ENCODE assay signal across 10 mouse cellular contexts in genomic region chr1:33751283-33751682, GRCm38 (mm10). TPM values are rescaled to one million over a fixed set of nuclear protein-coding genes. Genes with fewer than 3 reads are reported as not detected.
DNase-seq lines count a peak whose midpoint lies in the region; ATAC-seq lines count a peak whose summit lies in the region.
"Had no signal": no experiment of that assay in that cellular context is flagged by ENCODE, and none has a peak within 500 bp of the region (broad histone marks: within the 10 kb centered on the region; RNA-seq: fewer than 3 reads in every experiment).

No protein-coding gene starts in this region.

- ATAC-seq in cerebellum, adult (ENCODE audit: insufficient number of reproducible peaks, low FRiP score, low TSS enrichment): peak; percentile 58
- ATAC-seq in forebrain, embryonic 16.5 days: peak; percentile 79

- no peaks in the 10 kb centered on the region for H3K9me3 ChIP-seq in forebrain, embryonic 16.5 days (ENCODE audit: control insufficient read depth, low read length)

- DNase-seq in cerebellum, adult 11 months: no peak
- DNase-seq in layer of hippocampus, adult 11-12 months (ENCODE audit: low spot score): peak; percentile 39
- DNase-seq in layer of hippocampus, postnatal 25 days (ENCODE audit: extremely low spot score in 1 of 2, low spot score in 1 of 2): no peak
- DNase-seq in left cerebral cortex, postnatal 25 days (ENCODE audit: low spot score in 2 of 2): peak; percentile 61 to 87
- DNase-seq in thymus, postnatal 36 days: no peak
- DNase-seq in adrenal gland, adult 8-10 months: no peak
- DNase-seq: kidney, adult 9 months had no signal

- H3K27ac ChIP-seq in forebrain, embryonic 16.5 days (ENCODE audit: low read length): no peak overlapping the region; the same call in 1 of the 2 replicates
- H3K27ac ChIP-seq: liver, embryonic 14.5 days had no signal

- no peaks in the 10 kb centered on the region for H3K36me3 ChIP-seq in forebrain, embryonic 16.5 days (ENCODE audit: control insufficient read depth, insufficient read depth)

- H3K4me1 ChIP-seq in forebrain, embryonic 16.5 days (replicated peaks; ENCODE audit: control insufficient read depth, insufficient read depth, low read length): peaks cover 17% of the 10 kb centered on the region

- H3K9ac ChIP-seq in forebrain, embryonic 16.5 days (replicated peaks; ENCODE audit: low read depth, low read length): no peak overlapping the region
- H3K9ac ChIP-seq: liver, embryonic 14.5 days had no signal

- 43% methylated on average over 10 of the region's 10 CpGs for WGBS in forebrain, embryonic 16.5 days

- H3K4me3 ChIP-seq in forebrain, embryonic 16.5 days (replicated peaks; ENCODE audit: low read length): no peak overlapping the region

- H3K4me2 ChIP-seq in forebrain, embryonic 16.5 days (ENCODE audit: low read length): no peak overlapping the region

- no peaks in the 10 kb centered on the region for H3K27me3 ChIP-seq in forebrain, embryonic 16.5 days (replicated peaks; ENCODE audit: control insufficient read depth, insufficient read depth, low read length)

- intact Hi-C loops in left cerebral cortex, postnatal 25 days (cut with DNase I): loop anchor here (10.0 kb wide), 1 partner anchor 214 kb away; no protein-coding TSS in a partner anchor

RNA-seq across cellular contexts. Expression of gene Bag2, which starts 6.3 kb away (rescaled TPM):
- 1 to 10 TPM; 8.7 to 9.8 TPM for total RNA-seq in layer of hippocampus, postnatal 25 days (2021)
- polyA plus RNA-seq in forebrain, embryonic 16.5 days (2015; fragmentation: Nextera tagmentation; extraction: Ambion mirVana): 25.9 and 27.7 TPM in 2 replicates
- total RNA-seq in left cerebral cortex, postnatal 25 days (2021): 10 to 100 TPM; 12.5 to 14.1 TPM
- 10 to 100 TPM; 13.0 to 17.2 (median 14.7) TPM for total RNA-seq in adrenal gland, adult 8-10 months (2022)

RNA-seq across cellular contexts. Expression of gene Rab23, which starts 31.6 kb away (rescaled TPM):
- total RNA-seq in layer of hippocampus, postnatal 25 days (2021): 10 to 100 TPM; 24.0 to 25.3 TPM
- polyA plus RNA-seq in forebrain, embryonic 16.5 days (2015; fragmentation: Nextera tagmentation; extraction: Ambion mirVana): 38.0 and 40.0 TPM in 2 replicates
- 10 to 100 TPM; 27.2 to 31.4 TPM for total RNA-seq in left cerebral cortex, postnatal 25 days (2021)
- total RNA-seq in adrenal gland, adult 8-10 months (2022): 10 to 100 TPM; 14.0 to 16.8 (median 15.0) TPM

Comparison
In these comparisons a context has a peak if more than half of its experiments do, and no peak if none do; other contexts are left out.
1. DNase-seq: peak in layer of hippocampus, adult 11-12 months (single experiment) and left cerebral cortex, postnatal 25 days (2 of 2); none in cerebellum, adult 11 months (single experiment), layer of hippocampus, postnatal 25 days (0 of 2), thymus, postnatal 36 days (0 of 2) and adrenal gland, adult 8-10 months (single experiment).